Mouse (Mus musculus) intestine, postnatal 0 days (tissue): ENCODE data around the gene Tmem50b. TPM values are rescaled to one million over a fixed set of nuclear protein-coding genes. Genes with fewer than 3 reads are reported as not detected.

ENCODE experiments used
- ATAC-seq: fragments of 200-750 bp; cut with Nextera tagmentation; 2 replicates; pipeline ENCODE4 v1.8.0; 2017; ENCODE audit warnings: mild to moderate bottlenecking, moderate TSS enrichment, moderate library complexity
- H3K27ac ChIP-seq: fragments of 300-500 bp; sonication (generic); 2 replicates; pipeline ENCODE4 v1.5.1; 2014; ENCODE audit warnings: mild to moderate bottlenecking, low read depth, low read length, moderate library complexity
- H3K27me3 ChIP-seq: fragments of 300-500 bp; sonication (generic); replicated peaks from 2 replicates; pipeline ENCODE4 v1.6.1; 2014; ENCODE audit warnings: low read length, mixed read lengths; ENCODE audit not compliant: control insufficient read depth, insufficient read depth
- H3K36me3 ChIP-seq: fragments of 300-500 bp; sonication (generic); 2 replicates; pipeline ENCODE4 v1.6.1; 2014; ENCODE audit warnings: mild to moderate bottlenecking, moderate library complexity; ENCODE audit not compliant: control insufficient read depth, insufficient read depth
- H3K4me1 ChIP-seq: fragments of 300-500 bp; sonication (generic); replicated peaks from 2 replicates; pipeline ENCODE4 v1.6.1; 2014; ENCODE audit warnings: antibody characterized with exemption, low read length, mixed read lengths; ENCODE audit not compliant: control insufficient read depth, insufficient read depth
- H3K4me2 ChIP-seq: fragments of 300-500 bp; sonication (generic); replicated peaks from 2 replicates; pipeline ENCODE4 v1.6.1; 2014; ENCODE audit warnings: low read depth, mild to moderate bottlenecking, moderate library complexity
- H3K4me3 ChIP-seq: fragments of 300-500 bp; sonication (generic); 2 replicates; pipeline ENCODE4 v1.5.1; 2014; ENCODE audit warnings: low read depth, low read length
- H3K9ac ChIP-seq: fragments of 300-500 bp; sonication (generic); 2 replicates; pipeline ENCODE4 v1.6.1; 2014; ENCODE audit warnings: mild to moderate bottlenecking, low read depth, low read length
- H3K9me3 ChIP-seq: fragments of 300-500 bp; sonication (generic); 2 replicates; pipeline ENCODE4 v1.6.1; 2016; ENCODE audit warnings: mixed run types; ENCODE audit not compliant: control insufficient read depth
- CTCF ChIP-seq: sonication (generic); IDR thresholded peaks from 2 replicates; pipeline ENCODE4 v1.5.1; 2016; ENCODE audit warnings: low read depth, mild to moderate bottlenecking, control low read depth, antibody characterized with exemption, moderate library complexity
- WGBS: fragments of 180-500 bp; shearing (Covaris S2); extraction: QIAGEN DNeasy Blood & Tissue Kit; methylation state at CpG from one replicate; pipeline ENCODE4 v1.1.7; 2014; 5-methylcytosine and 5-hydroxymethylcytosine counted together
- polyA plus RNA-seq: library from polyadenylated mRNA; unstranded; fragments of >200 nt; fragmentation: Nextera tagmentation; extraction: Ambion mirVana; gene quantifications from 2 replicates; pipeline ENCODE4 v1.2.1, GENCODE M21; 2015

The Tmem50b gene
- polyA plus RNA-seq, 1 experiment from 2014 or later: 24.9 TPM

GRCm38 (mm10) chr16:91628673-91629072 is 31.1 kb upstream of the Tmem50b start:
- peaks cover 79% of the 10 kb centered on the region for H3K36me3 ChIP-seq
- H3K27me3 ChIP-seq: no peaks in the 10 kb centered on the region
- no peaks in the 10 kb centered on the region for H3K4me1 ChIP-seq
- ATAC-seq: no peak
- WGBS: 89% methylated on average over 3 of the region's 3 CpGs
- H3K4me3 ChIP-seq: no peak overlapping the region
- H3K9ac ChIP-seq: no peak overlapping the region
- no peak for TF ChIP-seq CTCF
- no peaks in the 10 kb centered on the region for H3K9me3 ChIP-seq
- no peak overlapping the region for H3K27ac ChIP-seq
- H3K4me2 ChIP-seq: no peak overlapping the region

- Histone ChIP-seq H3K9ac (no peak overlapping the region), H3K9me3 (no peaks in the 10 kb centered on the region), H3K4me1 (no peaks in the 10 kb centered on the region), H3K27me3 (no peaks in the 10 kb centered on the region), H3K36me3 (peaks cover 81% of the 10 kb centered on the region), H3K27ac (no peak overlapping the region), H3K4me2 (no peak overlapping the region), H3K4me3 (no peak overlapping the region)
- no peak for TF ChIP-seq CTCF
- ATAC-seq: no peak
- WGBS: 90% methylated on average over 7 of the region's 7 CpGs
Measured at GRCm38 (mm10) chr16:91627831-91628230, 30.2 kb upstream of the Tmem50b start.

- Histone ChIP-seq H3K27ac (no peak overlapping the region), H3K4me3 (no peak overlapping the region), H3K27me3 (no peaks in the 10 kb centered on the region), H3K4me2 (no peak overlapping the region), H3K4me1 (no peaks in the 10 kb centered on the region), H3K9ac (no peak overlapping the region), H3K36me3 (peaks cover 64% of the 10 kb centered on the region), H3K9me3 (no peaks in the 10 kb centered on the region)
- no peak for TF ChIP-seq CTCF
- 94% methylated on average over 9 of the region's 9 CpGs for WGBS
- ATAC-seq: no peak
Measured at GRCm38 (mm10) chr16:91623074-91623473, 25.5 kb upstream of the Tmem50b start.

GRCm38 (mm10) chr16:91620991-91621390 is 23.4 kb upstream of the Tmem50b start:
- H3K36me3 ChIP-seq: peaks cover 53% of the 10 kb centered on the region
- no peaks in the 10 kb centered on the region for H3K4me1 ChIP-seq
- no peak for TF ChIP-seq CTCF
- H3K9me3 ChIP-seq: no peaks in the 10 kb centered on the region
- H3K27me3 ChIP-seq: no peaks in the 10 kb centered on the region
- no peak overlapping the region for H3K9ac ChIP-seq
- no peak for ATAC-seq
- 85% methylated on average over 11 of the region's 11 CpGs for WGBS
- no peak overlapping the region for H3K4me2 ChIP-seq
- no peak overlapping the region for H3K27ac ChIP-seq
- H3K4me3 ChIP-seq: no peak overlapping the region

GRCm38 (mm10) chr16:91620185-91620584 is 22.6 kb upstream of the Tmem50b start:
- peaks cover 48% of the 10 kb centered on the region for H3K36me3 ChIP-seq
- TF ChIP-seq CTCF: no peak
- WGBS: 87% methylated on average over 5 of the region's 5 CpGs

GRCm38 (mm10) chr16:91618511-91619501 is 21.2 kb upstream of the Tmem50b start, which contains the start of gene Dnajc28:
Gene Dnajc28 (minus strand): TSS chr16:91619026.
- H3K9me3 ChIP-seq: no peaks in the 10 kb centered on the region
- peaks cover 36% of the 10 kb centered on the region for H3K36me3 ChIP-seq
- peak; percentile 83 for ATAC-seq
- no peak for TF ChIP-seq CTCF
- peak within 1 kb of the TSS; percentile 97 for H3K4me2 ChIP-seq
- no peaks in the 10 kb centered on the region for H3K27me3 ChIP-seq
- no peaks in the 10 kb centered on the region for H3K4me1 ChIP-seq
- peak within 1 kb of the TSS; percentile 62 for H3K9ac ChIP-seq
- peak within 1 kb of the TSS; percentile 75 for H3K4me3 ChIP-seq
- H3K27ac ChIP-seq: no peak within 1 kb of the TSS
- 11% methylated on average over 39 of the region's 39 CpGs for WGBS

More at GRCm38 (mm10) chr16:91620185-91620584, 22.6 kb upstream of the Tmem50b start:
- no peak for ATAC-seq
- H3K27me3 ChIP-seq: no peaks in the 10 kb centered on the region
- no peak overlapping the region for H3K4me2 ChIP-seq
- no peaks in the 10 kb centered on the region for H3K4me1 ChIP-seq
- no peak overlapping the region for H3K4me3 ChIP-seq
- H3K9ac ChIP-seq: no peak overlapping the region
- no peaks in the 10 kb centered on the region for H3K9me3 ChIP-seq
- H3K27ac ChIP-seq: no peak overlapping the region
